Comparison of ENCODE assay signal across 8 mouse cellular contexts in the genomic region with DNA sequence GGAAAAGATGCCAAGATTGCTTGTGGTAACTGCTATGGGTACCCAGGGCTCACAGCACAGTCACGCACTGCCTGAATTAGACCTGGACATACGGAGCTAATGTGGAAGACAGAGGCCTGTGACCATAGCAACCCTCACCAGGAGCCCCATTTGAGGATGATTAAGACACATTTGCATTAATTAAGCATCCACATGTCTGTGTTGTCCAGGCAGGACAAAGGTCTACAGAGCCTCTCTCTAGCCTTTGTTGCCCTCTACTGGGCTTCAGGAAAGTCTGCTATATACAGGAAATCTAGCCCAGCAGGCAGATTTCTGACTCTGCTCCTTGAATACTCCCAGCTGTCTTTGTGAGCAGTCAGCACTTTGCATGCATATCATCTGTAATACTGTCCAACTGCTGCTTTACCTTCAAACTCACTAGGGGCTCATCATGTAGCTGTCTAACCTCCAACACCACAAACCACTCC.
DNase-seq lines count a peak whose midpoint lies in the region; ATAC-seq lines count a peak whose summit lies in the region.

No protein-coding gene starts in this region.

- H3K27ac ChIP-seq in hindbrain, embryonic 14.5 days = no peak overlapping the region
- no peak overlapping the region for H3K27ac ChIP-seq in midbrain, embryonic 10.5 days (replicated peaks)

- no peak overlapping the region for H3K4me3 ChIP-seq in hindbrain, embryonic 14.5 days (replicated peaks; ENCODE audit: low read length)
- no peak overlapping the region for H3K4me3 ChIP-seq in midbrain, embryonic 10.5 days

- H3K9me3 ChIP-seq in hindbrain, embryonic 14.5 days (ENCODE audit: control insufficient read depth, low read length) = no peaks in the 10 kb centered on the region
- no peaks in the 10 kb centered on the region for H3K9me3 ChIP-seq in midbrain, embryonic 10.5 days (replicated peaks)

- H3K27me3 ChIP-seq in hindbrain, embryonic 14.5 days (ENCODE audit: control insufficient read depth, insufficient read depth, low read length) = no peaks in the 10 kb centered on the region
- no peaks in the 10 kb centered on the region for H3K27me3 ChIP-seq in midbrain, embryonic 10.5 days (ENCODE audit: low read depth, poor library complexity, severe bottlenecking)

- no peak overlapping the region for H3K9ac ChIP-seq in hindbrain, embryonic 14.5 days

- no peaks in the 10 kb centered on the region for H3K36me3 ChIP-seq in hindbrain, embryonic 14.5 days (replicated peaks; ENCODE audit: control insufficient read depth, insufficient read depth)
- H3K36me3 ChIP-seq in midbrain, embryonic 10.5 days = no peaks in the 10 kb centered on the region

- WGBS in hindbrain, embryonic 14.5 days = 5% methylated on average over 2 of the region's 2 CpGs
- 21% methylated on average over 2 of the region's 2 CpGs for WGBS in midbrain, embryonic 10.5 days

- no peak overlapping the region for H3K4me2 ChIP-seq in hindbrain, embryonic 14.5 days (replicated peaks)

- DNase-seq in frontal cortex, postnatal 36 days (ENCODE audit: low spot score in 2 of 2) = peak; percentile 12 to 34
- DNase-seq in frontal cortex, postnatal 14 days (ENCODE audit: low spot score in 2 of 2) = no peak
- DNase-seq in ES-CJ7 (ENCODE audit: low read depth, low spot score) = peak; percentile 74
- peak; percentile 72 to 76 for DNase-seq in cerebellum, postnatal 10 days
- DNase-seq in hindbrain, embryonic 14.5 days (ENCODE audit: low spot score) = peak; percentile 73
- peak; percentile 15 for DNase-seq in midbrain, embryonic 10.5 days (ENCODE audit: low spot score)
- no peak for DNase-seq in c-Kit-positive CD71-positive TER-119-positive erythroid progenitor cells, embryonic 14.5 days (ENCODE audit: low spot score)
- DNase-seq in thymus, postnatal 25 days = no peak

- no peaks in the 10 kb centered on the region for H3K4me1 ChIP-seq in hindbrain, embryonic 14.5 days (replicated peaks; ENCODE audit: control insufficient read depth, insufficient read depth, low read length)
- H3K4me1 ChIP-seq in midbrain, embryonic 10.5 days = no peaks in the 10 kb centered on the region

- peak; percentile 97 for ATAC-seq in hindbrain, embryonic 14.5 days (ENCODE audit: low FRiP score)

Comparison
In these comparisons a context has a peak if more than half of its experiments do, and no peak if none do; other contexts are left out.
1. DNase-seq: peak in frontal cortex, postnatal 36 days (2 of 2), ES-CJ7 (single experiment), cerebellum, postnatal 10 days (2 of 2), hindbrain, embryonic 14.5 days (single experiment) and midbrain, embryonic 10.5 days (single experiment); none in frontal cortex, postnatal 14 days (0 of 2), c-Kit-positive CD71-positive TER-119-positive erythroid progenitor cells, embryonic 14.5 days (single experiment) and thymus, postnatal 25 days (single experiment).